Mouse (Mus musculus) macrophage (primary cell): ENCODE results near the gene Uhmk1. TPM values are rescaled to one million over a fixed set of nuclear protein-coding genes. Genes with fewer than 3 reads are reported as not detected.

Experiments
- polyA plus RNA-seq: library from polyadenylated mRNA; stranded (reverse); fragments of 250-400 nt; gene quantifications from 3 replicates; pipeline ENCODE4 v1.2.4, GENCODE M21; 2018; ENCODE audit warnings: inconsistent platforms

The Uhmk1 gene
- polyA plus RNA-seq, 1 experiment from 2014 or later: 39.0 TPM

Other genes starting within 250 kb of the Uhmk1 start
- 2.1 to 18.2 TPM (median 5.7 TPM) in 3 replicates for gene Hsd17b7, start 246.2 kb downstream of the Uhmk1 start, polyA plus RNA-seq
- gene Ddr2, start 104.6 kb downstream of the Uhmk1 start, polyA plus RNA-seq: 0.04 TPM in 1 of 3 replicates, not detected in the others
- 13.5 to 19.3 TPM (median 19.2 TPM) in 3 replicates for gene Uap1, start 40.4 kb downstream of the Uhmk1 start, polyA plus RNA-seq
- gene Sh2d1b2, start 17.4 kb upstream of the Uhmk1 start, polyA plus RNA-seq: not detected in 3 replicates
- gene Sh2d1b1, start 61.9 kb upstream of the Uhmk1 start, polyA plus RNA-seq: 0.91 to 2.3 TPM (median 1.9 TPM) in 3 replicates
- 0.98 to 1.6 TPM (median 1.2 TPM) in 3 replicates for gene Gm7694, start 90.9 kb upstream of the Uhmk1 start, polyA plus RNA-seq
- gene Spata46, start 93.4 kb upstream of the Uhmk1 start, polyA plus RNA-seq: not detected in 3 replicates